Mouse (Mus musculus): ENCODE results near the gene Aebp2. TPM values are rescaled to one million over a fixed set of nuclear protein-coding genes. Genes with fewer than 3 reads are reported as not detected.
"Not testable (repeated sequence)": the region's sequence is repeated elsewhere in the genome, so short reads cannot be mapped to it uniquely, and the experiment has no call there.

Gene Aebp2
- polyA plus RNA-seq, 1 experiment from 2014 or later = 11.3 TPM

DNA sequence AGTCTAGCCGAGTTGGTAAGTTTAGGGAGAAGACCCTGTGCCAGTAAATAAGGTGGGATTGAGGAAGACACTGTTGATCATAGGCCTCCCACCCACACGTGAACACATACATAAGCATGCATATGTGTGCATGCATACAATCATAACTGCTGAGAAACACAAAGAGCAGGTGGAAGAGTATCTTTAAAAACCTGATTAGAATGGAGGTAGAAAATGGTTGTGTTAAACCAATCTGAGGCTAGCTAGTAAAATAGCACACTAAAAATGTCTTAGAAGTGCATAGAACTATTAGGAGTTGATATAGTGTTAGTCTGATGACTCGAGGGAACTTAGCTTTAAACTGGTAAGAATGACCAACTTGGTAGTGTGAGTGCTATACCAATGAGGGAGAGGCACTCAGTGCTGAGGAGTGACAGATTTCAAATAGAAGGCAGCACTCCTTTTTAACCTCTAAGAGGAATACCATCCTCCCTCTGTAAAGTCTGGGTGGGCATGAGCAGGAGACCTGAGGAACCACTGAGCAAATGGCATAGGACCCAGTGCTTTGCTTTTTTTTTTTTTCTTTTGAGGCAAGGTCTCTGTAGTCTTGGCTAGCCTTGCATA is 35.6 kb downstream of the Aebp2 start:
- 84% methylated on average over 3 of the region's 3 CpGs for WGBS
- Histone ChIP-seq H3K27me3 (ENCODE audit: control insufficient read depth, insufficient read depth, low read length) (no peaks in the 10 kb centered on the region), H3K27ac (replicated peaks in 1 of 2; ENCODE audit: control insufficient read depth in 1 of 2, insufficient read depth in 1 of 2, low read depth in 2 of 2, low read length in 2 of 2) (no peak overlapping the region), H3K9me3 (ENCODE audit: control insufficient read depth, low read length) (no peaks in the 10 kb centered on the region), H3K9ac (ENCODE audit: low read length) (no peak overlapping the region), H3K4me1 (ENCODE audit: control insufficient read depth in 2 of 2, insufficient read depth in 2 of 2, low read length in 2 of 2) (peaks cover 2 to 7% of the 10 kb centered on the region in 2 experiments; a peak in 2 of 4 replicates), H3K36me3 (ENCODE audit: control insufficient read depth, insufficient read depth, low read length) (peaks cover 43% of the 10 kb centered on the region), H3K4me3 (ENCODE audit: control insufficient read depth in 1 of 2, insufficient read depth in 1 of 2, low read depth in 1 of 2, low read length in 2 of 2) (no peak overlapping the region), H3K4me2 (ENCODE audit: low read length) (no peak overlapping the region)
- ATAC-seq (ENCODE audit: insufficient number of reproducible peaks, insufficient read depth, low FRiP score, low read depth) = no peak

DNA sequence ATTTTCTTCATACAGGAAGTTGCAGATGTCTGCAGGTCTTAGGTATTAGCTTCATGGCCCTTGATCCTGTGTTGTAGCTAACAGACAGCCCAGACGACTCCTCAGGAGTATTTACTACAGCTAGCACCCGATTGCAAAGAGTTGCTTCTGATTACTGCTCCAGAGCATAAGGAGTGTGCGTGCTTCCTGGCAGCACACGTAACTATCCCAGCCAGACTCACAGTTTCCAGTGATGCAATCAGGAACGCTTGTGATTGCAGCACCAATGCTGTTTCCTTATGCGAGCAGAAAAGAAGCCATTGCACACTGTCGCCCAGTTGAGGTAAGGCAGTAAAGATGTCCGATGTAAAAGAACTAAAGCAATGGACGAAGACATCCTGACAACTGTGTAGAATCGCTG is 38.6 kb downstream of the Aebp2 start:
- Histone ChIP-seq H3K36me3 (ENCODE audit: control insufficient read depth, insufficient read depth, low read length) (peaks cover 17% of the 10 kb centered on the region), H3K9ac (ENCODE audit: low read length) (no peak overlapping the region), H3K27me3 (ENCODE audit: control insufficient read depth, insufficient read depth, low read length) (no peaks in the 10 kb centered on the region), H3K9me3 (ENCODE audit: control insufficient read depth, low read length) (no peaks in the 10 kb centered on the region), H3K4me1 (ENCODE audit: control insufficient read depth in 2 of 2, insufficient read depth in 2 of 2, low read length in 2 of 2) (peaks cover 7 to 13% of the 10 kb centered on the region in 2 experiments; a peak in 3 of 4 replicates), H3K4me3 (ENCODE audit: control insufficient read depth in 1 of 2, insufficient read depth in 1 of 2, low read depth in 1 of 2, low read length in 2 of 2) (no peak overlapping the region), H3K4me2 (ENCODE audit: low read length) (no peak overlapping the region), H3K27ac (replicated peaks in 1 of 2; ENCODE audit: control insufficient read depth in 1 of 2, insufficient read depth in 1 of 2, low read depth in 2 of 2, low read length in 2 of 2) (peak overlapping the region; percentile 21 to 54; a peak in 2 of 4 replicates)
- no peak for ATAC-seq (ENCODE audit: insufficient number of reproducible peaks, insufficient read depth, low FRiP score, low read depth)
- 69% methylated on average over 10 of the region's 10 CpGs for WGBS

- H3K4me1 ChIP-seq (ENCODE audit: control insufficient read depth in 2 of 2, insufficient read depth in 2 of 2, low read length in 2 of 2) = peaks cover 12 to 20% of the 10 kb centered on the region in 2 experiments
- H3K27me3 ChIP-seq (ENCODE audit: control insufficient read depth, insufficient read depth, low read length) = no peaks in the 10 kb centered on the region
- ATAC-seq (ENCODE audit: insufficient number of reproducible peaks, insufficient read depth, low FRiP score, low read depth) = no peak
- peak overlapping the region in 1 of 2 experiments; percentile 35; a peak in 2 of 4 replicates for H3K27ac ChIP-seq (replicated peaks in 1 of 2; ENCODE audit: control insufficient read depth in 1 of 2, insufficient read depth in 1 of 2, low read depth in 2 of 2, low read length in 2 of 2)
- 73% methylated on average over 7 of the region's 7 CpGs for WGBS
- H3K36me3 ChIP-seq (ENCODE audit: control insufficient read depth, insufficient read depth, low read length) = peaks cover 11% of the 10 kb centered on the region
- H3K9ac ChIP-seq (ENCODE audit: low read length) = no peak overlapping the region
- H3K4me2 ChIP-seq (ENCODE audit: low read length) = no peak overlapping the region
- H3K4me3 ChIP-seq (ENCODE audit: control insufficient read depth in 1 of 2, insufficient read depth in 1 of 2, low read depth in 1 of 2, low read length in 2 of 2) = no peak overlapping the region
- H3K9me3 ChIP-seq (ENCODE audit: control insufficient read depth, low read length) = no peaks in the 10 kb centered on the region
Observed at GRCm38 (mm10) chr6:140661777-140662176, 39.3 kb downstream of the Aebp2 start.

DNA sequence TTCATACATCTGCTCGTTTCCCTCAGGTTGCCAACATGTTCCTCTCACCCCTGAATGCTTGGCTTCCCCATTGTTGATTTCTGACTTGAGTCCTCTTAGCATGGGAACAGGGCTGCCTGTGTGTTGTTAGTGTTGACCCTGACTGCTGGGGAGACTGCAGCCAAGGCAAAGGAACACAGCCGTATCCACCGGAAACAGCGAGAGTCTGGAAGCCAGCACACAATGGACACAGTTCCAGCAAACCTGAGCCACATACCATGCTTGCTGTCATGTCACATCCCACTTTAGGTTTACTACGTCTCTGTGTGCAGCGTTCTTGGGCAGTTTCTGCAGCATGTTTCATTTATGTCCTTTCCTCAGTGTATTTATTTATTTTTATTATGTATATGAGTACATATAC is 39.8 kb downstream of the Aebp2 start:
- WGBS = 57% methylated on average over 6 of the region's 6 CpGs
- Histone ChIP-seq H3K9ac (ENCODE audit: low read length) (no peak overlapping the region), H3K4me1 (ENCODE audit: control insufficient read depth in 2 of 2, insufficient read depth in 2 of 2, low read length in 2 of 2) (peaks cover 15 to 23% of the 10 kb centered on the region in 2 experiments), H3K4me2 (ENCODE audit: low read length) (no peak overlapping the region), H3K4me3 (ENCODE audit: control insufficient read depth in 1 of 2, insufficient read depth in 1 of 2, low read depth in 1 of 2, low read length in 2 of 2) (no peak overlapping the region), H3K27me3 (ENCODE audit: control insufficient read depth, insufficient read depth, low read length) (no peaks in the 10 kb centered on the region), H3K27ac (replicated peaks in 1 of 2; ENCODE audit: control insufficient read depth in 1 of 2, insufficient read depth in 1 of 2, low read depth in 2 of 2, low read length in 2 of 2) (peak overlapping the region in 1 of 2 experiments; percentile 35; a peak in 3 of 4 replicates), H3K36me3 (ENCODE audit: control insufficient read depth, insufficient read depth, low read length) (peaks cover 8% of the 10 kb centered on the region), H3K9me3 (ENCODE audit: control insufficient read depth, low read length) (no peaks in the 10 kb centered on the region)
- no peak for ATAC-seq (ENCODE audit: insufficient number of reproducible peaks, insufficient read depth, low FRiP score, low read depth)

DNA sequence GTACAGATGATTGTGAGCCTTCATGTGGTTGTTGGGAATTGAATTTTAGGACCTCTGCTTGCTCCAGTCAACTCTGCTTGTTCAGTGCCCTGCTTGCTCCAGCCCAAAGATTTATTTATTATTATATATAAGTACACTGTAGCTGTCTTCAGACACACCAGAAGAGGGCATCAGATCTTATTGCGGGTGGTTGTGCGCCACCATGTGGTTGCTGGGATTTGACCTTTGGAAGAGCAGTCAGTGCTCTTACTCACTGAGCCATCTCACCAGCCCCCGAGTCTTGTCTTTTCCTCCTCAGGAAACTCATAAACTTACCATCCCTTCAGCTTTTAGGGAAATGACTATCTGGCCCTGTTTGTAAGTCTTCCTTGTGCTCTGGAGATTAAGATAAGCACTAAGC is 40.2 kb downstream of the Aebp2 start:
- 40% methylated on average over 3 of the region's 3 CpGs for WGBS
- peaks cover 17 to 27% of the 10 kb centered on the region in 2 experiments for H3K4me1 ChIP-seq (ENCODE audit: control insufficient read depth in 2 of 2, insufficient read depth in 2 of 2, low read length in 2 of 2)
- H3K27ac ChIP-seq (replicated peaks in 1 of 2; ENCODE audit: control insufficient read depth in 1 of 2, insufficient read depth in 1 of 2, low read depth in 2 of 2, low read length in 2 of 2); H3K9ac ChIP-seq (ENCODE audit: low read length); ATAC-seq (ENCODE audit: insufficient number of reproducible peaks, insufficient read depth, low FRiP score, low read depth); H3K36me3 ChIP-seq (ENCODE audit: control insufficient read depth, insufficient read depth, low read length); H3K4me3 ChIP-seq (ENCODE audit: control insufficient read depth in 1 of 2, insufficient read depth in 1 of 2, low read depth in 1 of 2, low read length in 2 of 2); H3K27me3 ChIP-seq (ENCODE audit: control insufficient read depth, insufficient read depth, low read length); H3K4me2 ChIP-seq (ENCODE audit: low read length); H3K9me3 ChIP-seq (ENCODE audit: control insufficient read depth, low read length): not testable (repeated sequence)

- H3K9me3 ChIP-seq (ENCODE audit: control insufficient read depth, low read length) = no peaks in the 10 kb centered on the region
- H3K27ac ChIP-seq (replicated peaks in 1 of 2; ENCODE audit: control insufficient read depth in 1 of 2, insufficient read depth in 1 of 2, low read depth in 2 of 2, low read length in 2 of 2) = no peak overlapping the region
- H3K27me3 ChIP-seq (ENCODE audit: control insufficient read depth, insufficient read depth, low read length) = no peaks in the 10 kb centered on the region
- 0 out of 2 replicates have a peak, but pooled peaks cover 3% of the 10 kb centered on the region for H3K36me3 ChIP-seq (ENCODE audit: control insufficient read depth, insufficient read depth, low read length)
- no peak overlapping the region for H3K4me2 ChIP-seq (ENCODE audit: low read length)
- no peak overlapping the region for H3K9ac ChIP-seq (ENCODE audit: low read length)
- peaks cover 18 to 29% of the 10 kb centered on the region in 2 experiments for H3K4me1 ChIP-seq (ENCODE audit: control insufficient read depth in 2 of 2, insufficient read depth in 2 of 2, low read length in 2 of 2)
- 76% methylated on average over 5 of the region's 5 CpGs for WGBS
- ATAC-seq (ENCODE audit: insufficient number of reproducible peaks, insufficient read depth, low FRiP score, low read depth) = no peak
- H3K4me3 ChIP-seq (ENCODE audit: control insufficient read depth in 1 of 2, insufficient read depth in 1 of 2, low read depth in 1 of 2, low read length in 2 of 2) = no peak overlapping the region
Observed at GRCm38 (mm10) chr6:140664611-140665010, 42.1 kb downstream of the Aebp2 start.

DNA sequence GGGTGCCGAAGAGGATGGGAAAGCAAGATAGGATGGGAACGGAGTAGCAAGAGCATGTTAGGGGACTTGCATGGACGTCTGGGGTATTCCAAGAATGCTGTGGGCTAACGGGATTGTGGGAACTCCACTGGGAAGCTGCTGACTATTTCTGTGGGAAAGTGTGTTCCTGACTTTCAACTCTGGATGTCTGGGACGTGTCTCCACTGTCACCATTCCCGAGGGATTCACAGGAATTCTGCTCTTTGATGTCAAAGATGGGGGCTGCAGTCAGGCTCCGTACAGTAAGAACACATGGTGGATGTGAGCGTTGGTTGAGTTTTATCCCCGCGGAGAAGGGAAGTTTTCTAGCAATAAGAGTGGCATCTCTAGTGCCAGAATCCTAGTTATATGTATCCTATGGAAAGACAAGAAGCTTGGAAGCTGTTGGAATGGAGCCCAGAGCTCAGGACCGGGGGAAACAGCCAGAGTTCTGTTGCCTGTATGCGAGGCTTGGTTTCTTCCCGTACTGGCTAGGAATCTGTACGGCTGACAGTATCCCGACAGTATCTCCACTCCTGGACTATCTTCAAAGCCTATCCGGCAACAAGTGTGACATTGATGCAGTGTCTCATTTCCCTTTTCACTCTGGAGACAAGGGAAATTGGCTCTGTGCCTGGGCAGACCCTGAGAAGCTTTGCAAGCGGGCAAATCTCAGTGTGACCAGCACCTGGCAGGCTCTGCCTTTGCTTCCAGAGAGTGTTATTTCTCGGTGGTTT is 44.2 kb downstream of the Aebp2 start:
- ATAC-seq (ENCODE audit: insufficient number of reproducible peaks, insufficient read depth, low FRiP score, low read depth) = peak; percentile 76
- Histone ChIP-seq H3K27me3 (ENCODE audit: control insufficient read depth, insufficient read depth, low read length) (no peaks in the 10 kb centered on the region), H3K27ac (replicated peaks in 1 of 2; ENCODE audit: control insufficient read depth in 1 of 2, insufficient read depth in 1 of 2, low read depth in 2 of 2, low read length in 2 of 2) (peak overlapping the region; percentile 64 to 76), H3K9ac (ENCODE audit: low read length) (peak overlapping the region; percentile 42), H3K9me3 (ENCODE audit: control insufficient read depth, low read length) (no peaks in the 10 kb centered on the region), H3K4me1 (ENCODE audit: control insufficient read depth in 2 of 2, insufficient read depth in 2 of 2, low read length in 2 of 2) (peaks cover 18 to 29% of the 10 kb centered on the region in 2 experiments), H3K4me2 (ENCODE audit: low read length) (peak overlapping the region; percentile 63), H3K4me3 (ENCODE audit: control insufficient read depth in 1 of 2, insufficient read depth in 1 of 2, low read depth in 1 of 2, low read length in 2 of 2) (peak overlapping the region; percentile 1 to 6; a peak in 3 of 4 replicates), H3K36me3 (ENCODE audit: control insufficient read depth, insufficient read depth, low read length) (no peaks in the 10 kb centered on the region)
- 4% methylated on average over 18 of the region's 18 CpGs for WGBS

All from heart, embryonic 14.5 days (tissue).